Mouse (Mus musculus) myocyte (in vitro differentiated cells): ENCODE measurements around the gene Sap30bp. TPM values are rescaled to one million over a fixed set of nuclear protein-coding genes. Genes with fewer than 3 reads are reported as not detected.

ENCODE experiments used
- H3K27me3 ChIP-seq: one replicate; pipeline ENCODE4 v1.6.1; 2011; ENCODE audit not compliant: control insufficient read depth, insufficient read depth, insufficient read length
- H3K36me3 ChIP-seq: one replicate; pipeline ENCODE4 v1.6.1; 2011; ENCODE audit not compliant: control insufficient read depth, insufficient read depth
- H3K4me2 ChIP-seq: one replicate; pipeline ENCODE4 v1.6.1; 2011; ENCODE audit warnings: low read depth, control low read depth
- H3K4me3 ChIP-seq: one replicate; pipeline ENCODE4 v1.5.1; 2011; ENCODE audit warnings: mild to moderate bottlenecking, control low read depth, moderate library complexity
- H3K79me2 ChIP-seq: one replicate; pipeline ENCODE4 v1.6.1; 2011; ENCODE audit not compliant: control insufficient read depth, insufficient read depth
- H3ac ChIP-seq: one replicate; pipeline ENCODE4 v1.6.1; 2011; ENCODE audit not compliant: control insufficient read depth, insufficient read length
- CEBPB ChIP-seq: IDR thresholded peaks from 2 replicates; pipeline ENCODE4 v1.6.1; 2011; ENCODE audit warnings: mild to moderate bottlenecking, moderate library complexity; ENCODE audit not compliant: poor library complexity, insufficient read depth, severe bottlenecking
- E2F4 ChIP-seq: IDR thresholded peaks from one replicate; pipeline ENCODE4 v1.6.1; 2011; ENCODE audit warnings: mild to moderate bottlenecking, control low read depth, moderate library complexity; ENCODE audit not compliant: insufficient read depth
- MAX ChIP-seq: IDR thresholded peaks from one replicate; pipeline ENCODE4 v1.6.1; 2011; ENCODE audit warnings: low read depth, mild to moderate bottlenecking, control low read depth
- MYOD1 ChIP-seq, 3 experiments: IDR thresholded peaks; one replicate each; pipeline ENCODE4 v1.6.1; 2011; ENCODE audit warnings: control low read depth in 2 of 3, low read depth in 2 of 3, mild to moderate bottlenecking in 2 of 3, moderate library complexity in 1 of 3; ENCODE audit not compliant: insufficient read length in 2 of 3, control insufficient read depth in 1 of 3
- MYOG ChIP-seq, 3 experiments: IDR thresholded peaks; one replicate each; pipeline ENCODE4 v1.6.1; 2011; ENCODE audit warnings: control low read depth in 2 of 3, low read depth in 2 of 3, mild to moderate bottlenecking in 2 of 3; ENCODE audit not compliant: insufficient read length in 2 of 3, control insufficient read depth in 1 of 3, insufficient read depth in 1 of 3
- POLR2A ChIP-seq: IDR thresholded peaks from one replicate; pipeline ENCODE4 v1.6.1; 2011; ENCODE audit warnings: low read depth, mild to moderate bottlenecking, control low read depth, moderate library complexity; ENCODE audit not compliant: insufficient read length
- POLR2AphosphoS2 ChIP-seq: IDR thresholded peaks from one replicate; pipeline ENCODE4 v1.6.1; 2011; ENCODE audit warnings: low read depth, control low read depth; ENCODE audit not compliant: insufficient read length
- REST ChIP-seq: IDR thresholded peaks from one replicate; pipeline ENCODE4 v1.6.1; 2011; ENCODE audit warnings: mild to moderate bottlenecking, control low read depth, moderate library complexity; ENCODE audit not compliant: insufficient read depth, insufficient read length
- SRF ChIP-seq: IDR thresholded peaks from one replicate; pipeline ENCODE4 v1.6.1; 2011; ENCODE audit warnings: low read depth; ENCODE audit not compliant: control insufficient read depth, insufficient read length
- TCF12 ChIP-seq: IDR thresholded peaks from one replicate; pipeline ENCODE4 v1.6.1; 2011; ENCODE audit warnings: mild to moderate bottlenecking, control low read depth; ENCODE audit not compliant: poor library complexity, insufficient read depth, severe bottlenecking
- TCF3 ChIP-seq: IDR thresholded peaks from one replicate; pipeline ENCODE4 v1.6.1; 2011; ENCODE audit warnings: low read depth, control low read depth; ENCODE audit not compliant: insufficient read length
- USF1 ChIP-seq: IDR thresholded peaks from one replicate; pipeline ENCODE4 v1.6.1; 2011; ENCODE audit warnings: low read depth, mild to moderate bottlenecking, control low read depth, moderate library complexity
- polyA plus RNA-seq: library from polyadenylated mRNA; unstranded; fragments of >200 nt; fragmentation: generic; extraction: Trizol; gene quantifications from one replicate; pipeline ENCODE4 v1.2.1, GENCODE M21; 2012; ENCODE audit warnings: missing spikeins

Gene Sap30bp
- polyA plus RNA-seq, 1 experiment: 84.9 TPM

DNA sequence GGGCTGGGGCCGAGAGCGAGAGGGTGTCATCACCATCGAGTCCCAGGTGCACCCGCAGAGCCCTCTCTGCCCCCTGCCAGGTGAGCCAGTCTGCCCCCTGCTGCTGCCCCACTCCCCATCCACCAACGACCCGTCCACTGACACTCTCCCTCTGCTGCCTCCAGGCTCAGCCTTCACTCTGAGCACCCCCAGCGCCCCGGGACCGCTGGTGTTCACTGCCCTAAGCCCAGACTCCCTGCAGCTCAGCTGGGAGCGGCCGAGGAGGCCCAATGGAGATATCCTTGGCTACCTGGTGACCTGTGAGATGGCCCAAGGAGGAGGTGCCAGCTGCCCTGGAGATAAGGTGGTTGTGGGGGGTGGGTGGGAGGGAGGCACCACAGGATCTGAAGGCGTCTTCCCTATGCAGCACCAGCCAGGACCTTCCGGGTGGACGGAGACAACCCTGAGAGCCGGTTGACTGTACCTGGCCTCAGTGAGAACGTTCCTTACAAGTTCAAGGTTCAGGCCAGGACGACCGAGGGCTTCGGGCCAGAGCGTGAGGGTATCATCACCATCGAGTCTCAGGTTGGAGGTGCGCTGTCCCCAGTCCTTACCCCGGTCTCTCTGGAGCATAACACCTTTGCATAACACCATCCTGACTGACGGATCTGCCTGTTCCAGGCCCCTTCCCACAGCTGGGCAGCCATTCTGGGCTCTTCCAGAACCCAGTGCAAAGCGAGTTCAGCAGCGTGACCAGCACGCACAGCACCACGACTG is 74.2 kb downstream of the Sap30bp start:
- TF ChIP-seq USF1: no peak
- TF ChIP-seq SRF: no peak
- no peaks in the 10 kb centered on the region for H3K79me2 ChIP-seq
- no peaks in the 10 kb centered on the region for H3K27me3 ChIP-seq
- H3K4me2 ChIP-seq: no peak overlapping the region
- H3ac ChIP-seq: no peak overlapping the region
- no peaks in the 10 kb centered on the region for H3K36me3 ChIP-seq
- H3K4me3 ChIP-seq: no peak overlapping the region

GRCm38 (mm10) chr11:116008411-116008810 is 75.3 kb downstream of the Sap30bp start:
- Histone ChIP-seq H3K36me3 (no peaks in the 10 kb centered on the region), H3K4me3 (no peak overlapping the region), H3K79me2 (no peaks in the 10 kb centered on the region), H3ac (no peak overlapping the region), H3K4me2 (no peak overlapping the region), H3K27me3 (no peaks in the 10 kb centered on the region)
- TF ChIP-seq TCF12 (no peak), USF1 (no peak)

- TF ChIP-seq MYOG (IDR thresholded peaks at IDR 0.05; ENCODE audit: control insufficient read depth in 1 of 3, insufficient read depth in 1 of 3, insufficient read length in 2 of 3, low read depth in 2 of 3) (peak in 1 of 3 experiments; percentile 14), REST (no peak), E2F4 (no peak), MAX (no peak), TCF12 (no peak), POLR2A (no peak), SRF (no peak), CEBPB (no peak), TCF3 (no peak), MYOD1 (IDR thresholded peaks at IDR 0.05; ENCODE audit: control insufficient read depth in 1 of 3, insufficient read length in 2 of 3, low read depth in 2 of 3) (peak in 1 of 3 experiments; percentile 11), POLR2AphosphoS2 (no peak), USF1 (no peak)
- no peaks in the 10 kb centered on the region for H3K36me3 ChIP-seq
- H3K27me3 ChIP-seq: no peaks in the 10 kb centered on the region
- H3ac ChIP-seq: no peak overlapping the region
- no peak overlapping the region for H3K4me2 ChIP-seq
- no peaks in the 10 kb centered on the region for H3K79me2 ChIP-seq
- H3K4me3 ChIP-seq: no peak overlapping the region
These were observed 75.8 kb downstream of the Sap30bp start for GRCm38 (mm10) chr11:116008832-116009375.

DNA sequence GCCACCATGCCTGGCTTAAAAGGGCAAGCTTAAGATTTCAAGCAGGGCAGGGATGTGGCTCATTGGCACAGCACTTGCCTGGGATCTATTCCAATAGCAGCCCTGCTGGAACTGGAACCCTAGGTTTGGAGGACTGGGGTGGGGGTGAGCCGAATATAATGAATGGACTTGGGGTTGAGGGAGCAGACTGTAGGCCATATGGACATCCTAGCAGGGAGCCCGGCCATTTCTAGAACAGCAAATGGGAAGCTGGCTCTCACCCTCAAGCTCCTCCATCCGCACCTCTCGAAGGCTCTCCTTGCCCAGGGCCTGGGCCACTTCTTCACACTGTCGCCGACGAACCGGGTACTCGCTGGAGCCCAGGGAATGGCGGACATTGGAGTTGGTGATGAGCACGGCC is 76.6 kb downstream of the Sap30bp start:
- H3K36me3 ChIP-seq: no peaks in the 10 kb centered on the region
- no peak overlapping the region for H3ac ChIP-seq
- no peak for TF ChIP-seq E2F4
- TF ChIP-seq SRF: no peak
- TF ChIP-seq MYOG (IDR thresholded peaks at IDR 0.05; ENCODE audit: control insufficient read depth in 1 of 3, insufficient read depth in 1 of 3, insufficient read length in 2 of 3, low read depth in 2 of 3): no peak
- no peak for TF ChIP-seq MYOD1 (IDR thresholded peaks at IDR 0.05; ENCODE audit: control insufficient read depth in 1 of 3, insufficient read length in 2 of 3, low read depth in 2 of 3)
- no peak for TF ChIP-seq POLR2AphosphoS2
- TF ChIP-seq POLR2A: no peak
- H3K4me3 ChIP-seq: no peak overlapping the region
- H3K79me2 ChIP-seq: no peaks in the 10 kb centered on the region
- H3K27me3 ChIP-seq: no peaks in the 10 kb centered on the region
- H3K4me2 ChIP-seq: no peak overlapping the region

GRCm38 (mm10) chr11:116010146-116010545 is 77.1 kb downstream of the Sap30bp start:
- Histone ChIP-seq H3ac (no peak overlapping the region), H3K4me2 (no peak overlapping the region), H3K27me3 (no peaks in the 10 kb centered on the region), H3K4me3 (no peak overlapping the region), H3K36me3 (no peaks in the 10 kb centered on the region), H3K79me2 (no peaks in the 10 kb centered on the region)
- TF ChIP-seq POLR2AphosphoS2 (no peak), E2F4 (no peak), MAX (no peak), MYOD1 (IDR thresholded peaks at IDR 0.05; ENCODE audit: control insufficient read depth in 1 of 3, insufficient read length in 2 of 3, low read depth in 2 of 3) (no peak)
